Mouse (Mus musculus) ES-E14 (cell line): Measurements from ENCODE around the gene Nek11. TPM values are rescaled to one million over a fixed set of nuclear protein-coding genes. Genes with fewer than 3 reads are reported as not detected.
A peak's percentile ranks its signal among the peaks of the same experiment; 100 is the strongest.

ENCODE experiments used
- DNase-seq: peaks from one replicate; pipeline ENCODE4 v3.0.0-alpha.2; 2013; ENCODE audit warnings: low read depth, low spot score
- H3K27ac ChIP-seq: 2 replicates; pipeline ENCODE4 v1.5.1; 2012; ENCODE audit warnings: low read depth, mild to moderate bottlenecking, low read length, moderate library complexity, mixed read lengths; ENCODE audit not compliant: poor library complexity, insufficient read depth, severe bottlenecking
- H3K36me3 ChIP-seq: 2 replicates; pipeline ENCODE4 v1.6.1; 2012; ENCODE audit warnings: mild to moderate bottlenecking, low read length, moderate library complexity, mixed read lengths; ENCODE audit not compliant: control insufficient read depth, poor library complexity, insufficient read depth, severe bottlenecking
- H3K4me1 ChIP-seq, 2 experiments: fragments of 150-350 bp in 1 of 2; sonication (generic) in 1 of 2; 2 replicates each; pipeline ENCODE4 v1.6.1; 2012; ENCODE audit warnings: low read length in 2 of 2, mild to moderate bottlenecking in 1 of 2, mixed read lengths in 1 of 2; ENCODE audit not compliant: control insufficient read depth in 2 of 2, insufficient read depth in 2 of 2, poor library complexity in 1 of 2
- H3K4me3 ChIP-seq, 2 experiments: fragments of 150-350 bp in 1 of 2; sonication (generic) in 1 of 2; 2 replicates each; pipeline ENCODE4 v1.5.1; 2012; ENCODE audit warnings: low read length in 2 of 2, low read depth in 1 of 2, mild to moderate bottlenecking in 1 of 2, mixed read lengths in 1 of 2; ENCODE audit not compliant: insufficient read depth in 1 of 2, poor library complexity in 1 of 2, severe bottlenecking in 1 of 2
- H3K9ac ChIP-seq: 2 replicates; pipeline ENCODE4 v1.6.1; 2012; ENCODE audit warnings: low read depth, mild to moderate bottlenecking, low read length, mixed read lengths; ENCODE audit not compliant: poor library complexity, insufficient read depth, severe bottlenecking
- H3K9me3 ChIP-seq: fragments of 150-350 bp; sonication (generic); 2 replicates; pipeline ENCODE4 v1.6.1; 2012; ENCODE audit warnings: low read depth, mild to moderate bottlenecking, low read length; ENCODE audit not compliant: control insufficient read depth, insufficient read depth
- CHD2 ChIP-seq: IDR thresholded peaks from 2 replicates; pipeline ENCODE4 v1.6.1; 2014; ENCODE audit warnings: mild to moderate bottlenecking, low read depth, low read length, inconsistent platforms
- HCFC1 ChIP-seq: IDR thresholded peaks from 2 replicates; pipeline ENCODE4 v1.6.1; 2012; ENCODE audit warnings: low read length, inconsistent platforms, borderline replicate concordance; ENCODE audit not compliant: insufficient read depth
- MAFK ChIP-seq: IDR thresholded peaks from 2 replicates; pipeline ENCODE4 v1.6.1; 2014; ENCODE audit warnings: mild to moderate bottlenecking, low read depth, low read length, inconsistent platforms; ENCODE audit not compliant: insufficient read depth
- ZC3H11A ChIP-seq: IDR thresholded peaks from 2 replicates; pipeline ENCODE4 v1.6.1; 2012; ENCODE audit warnings: low read depth, mild to moderate bottlenecking, inconsistent platforms, low read length, borderline replicate concordance
- ZNF384 ChIP-seq: IDR thresholded peaks from 2 replicates; pipeline ENCODE4 v1.6.1; 2012; ENCODE audit warnings: low read depth, low read length, inconsistent platforms
- in situ Hi-C, 2 experiments: fragments of 600-800 bp; cut with MboI; formaldehyde crosslinking; loops; one replicate each; pipeline ENCODE4 v1.15.1; 2025; ENCODE audit warnings: low sequenced_read_pairs in 2 of 2, inconsistent platforms in 1 of 2; ENCODE audit not compliant: unreplicated experiment in 2 of 2
- total RNA-seq: library from RNA; depleted of rRNA; stranded (reverse); fragments of 300-350 nt; gene quantifications from 2 replicates; pipeline ENCODE4 v1.2.3, GENCODE M21; 2012

Nek11 gene
- total RNA-seq, 1 experiment, result 0.04 TPM

DNA sequence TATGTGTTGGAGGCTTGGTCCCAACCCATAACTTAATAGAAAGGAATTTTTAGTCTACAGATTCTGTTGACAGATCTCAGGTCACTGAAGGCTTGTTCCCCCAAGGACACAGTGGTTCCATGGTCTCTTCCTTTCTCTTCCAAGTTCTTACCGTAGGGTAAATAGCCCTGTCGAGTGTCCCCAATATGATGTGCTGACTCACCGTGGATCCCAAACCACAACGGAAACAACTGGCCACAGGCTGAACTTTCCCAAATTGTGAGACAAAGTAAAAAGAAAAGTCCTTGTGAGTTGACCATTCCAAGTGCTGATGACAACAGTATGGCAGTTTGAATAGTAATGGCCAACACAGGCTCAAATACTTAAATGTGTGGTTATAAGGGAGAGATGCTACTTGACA is 144.1 kb downstream of the Nek11 start:
- Histone ChIP-seq H3K9me3 (no peaks in the 10 kb centered on the region), H3K27ac (no peak overlapping the region), H3K36me3 (no peaks in the 10 kb centered on the region), H3K4me3 (no peak overlapping the region), H3K9ac (no peak overlapping the region), H3K4me1 (no peaks in the 10 kb centered on the region)
- DNase-seq, result no peak
- in situ Hi-C loops, result no loop called here
- TF ChIP-seq HCFC1, result no peak
- no peak for TF ChIP-seq MAFK
- TF ChIP-seq CHD2, result no peak
- no peak for TF ChIP-seq ZC3H11A
- TF ChIP-seq ZNF384, result no peak

DNA sequence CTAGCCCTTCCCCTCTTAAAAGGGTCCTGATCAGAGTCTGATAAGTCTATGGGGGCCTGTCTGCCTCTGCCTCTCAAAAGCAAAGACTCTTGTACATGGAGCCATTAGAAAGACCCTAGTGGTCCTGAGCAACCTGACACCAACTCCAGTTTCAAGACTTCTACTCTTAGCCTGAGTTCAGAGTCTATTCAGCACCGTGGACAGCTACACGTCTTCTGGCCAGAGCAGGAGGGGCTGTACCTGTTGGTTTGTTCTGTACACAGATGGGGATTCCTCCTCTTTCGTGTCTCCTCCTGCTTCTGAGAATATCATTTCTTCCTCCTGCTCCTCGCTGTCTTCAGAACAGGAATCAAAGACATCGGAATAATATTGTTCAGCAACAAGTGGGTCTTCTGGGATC is 151.3 kb downstream of the Nek11 start:
- Histone ChIP-seq H3K9me3 (no peaks in the 10 kb centered on the region), H3K27ac (no peak overlapping the region), H3K9ac (no peak overlapping the region), H3K4me3 (no peak overlapping the region), H3K36me3 (no peaks in the 10 kb centered on the region), H3K4me1 (no peaks in the 10 kb centered on the region)
- in situ Hi-C loops, result no loop called here
- TF ChIP-seq CHD2 (no peak), ZC3H11A (no peak), MAFK (no peak), ZNF384 (no peak), HCFC1 (no peak)
- DNase-seq, result peak; percentile 46

DNA sequence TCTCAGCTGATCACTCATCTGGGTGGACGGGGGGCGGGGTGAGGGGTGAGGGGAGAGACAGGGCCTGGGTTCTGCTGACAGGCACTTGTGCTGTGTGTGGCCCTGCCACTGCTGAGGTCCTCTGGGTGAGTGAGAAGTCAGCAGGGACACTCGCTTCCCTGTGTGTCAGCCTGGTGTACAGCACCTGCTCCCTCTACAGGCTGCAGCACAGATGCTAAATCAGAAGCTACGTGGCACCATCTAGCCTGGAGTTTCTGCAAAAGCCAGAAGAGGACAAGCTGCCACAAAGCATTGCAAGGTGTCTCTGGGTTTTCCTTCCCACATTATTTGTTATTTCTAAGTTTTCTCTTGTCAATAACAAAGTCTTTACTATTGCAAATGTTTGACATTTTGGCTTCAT is 180.9 kb downstream of the Nek11 start:
- in situ Hi-C loops, result no loop called here
- Histone ChIP-seq H3K27ac (no peak overlapping the region), H3K4me1 (no peaks in the 10 kb centered on the region), H3K9ac (no peak overlapping the region), H3K4me3 (no peak overlapping the region), H3K9me3 (no peaks in the 10 kb centered on the region), H3K36me3 (no peaks in the 10 kb centered on the region)
- no peak for TF ChIP-seq ZC3H11A
- no peak for TF ChIP-seq HCFC1
- TF ChIP-seq CHD2, result no peak
- no peak for TF ChIP-seq ZNF384
- TF ChIP-seq MAFK, result no peak
- DNase-seq, result no peak

DNA sequence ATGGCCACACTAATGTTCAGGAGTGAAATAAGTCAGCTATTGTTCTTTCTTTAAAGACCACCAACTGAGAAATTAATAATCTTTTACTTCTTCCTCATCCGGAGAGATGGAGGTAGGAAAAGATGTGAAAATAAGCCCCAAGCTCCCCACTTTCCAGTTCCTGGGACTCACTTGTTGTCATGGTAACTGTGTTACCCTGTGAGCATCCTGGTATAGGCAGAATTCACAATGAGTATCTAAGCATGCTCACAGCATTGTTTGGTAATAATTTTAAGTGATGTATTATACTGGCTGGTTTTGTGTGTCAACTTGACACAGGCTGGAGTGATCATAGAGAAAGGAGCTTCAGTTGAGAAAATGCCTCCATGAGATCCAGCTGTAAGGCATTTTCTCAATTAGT is 195.0 kb downstream of the Nek11 start:
- in situ Hi-C loops, result no loop called here
- no peak for TF ChIP-seq HCFC1
- TF ChIP-seq CHD2, result no peak
- TF ChIP-seq MAFK, result no peak
- no peak for TF ChIP-seq ZNF384
- no peak for TF ChIP-seq ZC3H11A

DNA sequence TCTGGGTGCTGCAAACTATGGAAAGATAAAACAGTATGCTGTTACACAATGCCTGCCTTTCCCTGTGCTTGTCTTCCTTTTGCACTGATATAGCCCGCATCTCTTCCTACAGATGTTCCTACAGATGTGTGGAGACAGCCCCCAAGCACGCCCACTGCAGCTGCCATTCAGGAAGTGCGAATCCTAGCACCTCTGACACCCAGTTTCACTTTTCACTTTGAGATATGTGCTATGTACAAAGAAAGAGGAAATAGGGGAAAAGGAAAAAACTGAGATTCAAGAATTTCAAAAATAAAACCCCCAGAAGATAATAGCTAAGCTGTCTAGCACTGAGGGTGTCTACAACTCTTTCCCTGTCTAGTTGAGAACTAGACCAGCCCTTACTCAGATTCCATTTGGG is 208.6 kb downstream of the Nek11 start:
- DNase-seq, result no peak
- H3K36me3 ChIP-seq, result no peaks in the 10 kb centered on the region
- no peak overlapping the region for H3K9ac ChIP-seq
- in situ Hi-C loops, result no loop called here
- no peak for TF ChIP-seq CHD2
- no peak for TF ChIP-seq HCFC1
- no peak for TF ChIP-seq MAFK
- no peak for TF ChIP-seq ZNF384
- no peak for TF ChIP-seq ZC3H11A
- H3K4me3 ChIP-seq, result no peak overlapping the region
- H3K27ac ChIP-seq, result no peak overlapping the region
- H3K4me1 ChIP-seq, result no peaks in the 10 kb centered on the region
- H3K9me3 ChIP-seq, result no peaks in the 10 kb centered on the region

More for the DNA sequence above, 195.0 kb downstream of the Nek11 start:
- DNase-seq, result no peak
- Histone ChIP-seq H3K27ac (no peak overlapping the region), H3K4me1 (no peaks in the 10 kb centered on the region), H3K4me3 (no peak overlapping the region), H3K36me3 (no peaks in the 10 kb centered on the region), H3K9me3 (no peaks in the 10 kb centered on the region), H3K9ac (no peak overlapping the region)
